Mouse (Mus musculus): ENCODE measurements around the gene Dnajc16. TPM values are rescaled to one million over a fixed set of nuclear protein-coding genes. Genes with fewer than 3 reads are reported as not detected.

The Dnajc16 gene
- polyA plus RNA-seq, 1 experiment from 2014 or later: 3.7 TPM

DNA sequence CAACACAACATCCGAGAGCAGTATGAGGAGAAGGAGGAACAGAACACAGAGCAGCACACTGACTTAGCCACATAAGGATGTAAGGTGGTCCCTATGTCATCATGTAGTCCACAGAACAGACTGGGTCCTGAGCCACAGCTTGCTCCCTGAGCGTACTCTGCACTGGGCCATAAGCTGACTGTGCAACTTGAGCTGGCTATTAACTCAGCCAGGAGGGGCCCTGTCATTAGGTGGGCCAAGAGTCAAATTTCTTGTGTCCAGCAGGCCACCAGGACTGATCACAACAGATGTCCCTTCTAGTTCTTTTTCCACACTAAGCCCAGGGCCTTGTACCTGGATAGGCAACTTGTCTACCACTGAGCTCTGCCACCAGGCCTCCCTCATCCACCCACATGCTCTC, 75.7 kb downstream of the Dnajc16 start:
- TF ChIP-seq EP300 (IDR thresholded peaks at IDR 0.05) (no peak), CTCF (IDR thresholded peaks at IDR 0.05) (no peak)
- ATAC-seq (peak; percentile 44), DNase-seq (ENCODE audit: low spot score) (no peak)
- 33% methylated on average over 2 of the region's 2 CpGs for WGBS
- Histone ChIP-seq H3K27ac (ENCODE audit: low read length) (no peak overlapping the region; the same call in 1 of the 2 replicates), H3K9ac (replicated peaks; ENCODE audit: low read depth) (no peak overlapping the region), H3K4me3 (ENCODE audit: low read depth, low read length) (no peak overlapping the region), H3K36me3 (ENCODE audit: insufficient read depth, low read length) (peaks cover 13% of the 10 kb centered on the region; the same call in 1 of the 2 replicates), H3K4me1 (ENCODE audit: insufficient read depth, low read depth, low read length) (no peaks in the 10 kb centered on the region), H3K9me3 (ENCODE audit: low read length) (no peaks in the 10 kb centered on the region), H3K27me3 (replicated peaks; ENCODE audit: insufficient read depth, low read length) (no peaks in the 10 kb centered on the region), H3K4me2 (replicated peaks; ENCODE audit: low read depth, low read length) (no peak overlapping the region)

DNA sequence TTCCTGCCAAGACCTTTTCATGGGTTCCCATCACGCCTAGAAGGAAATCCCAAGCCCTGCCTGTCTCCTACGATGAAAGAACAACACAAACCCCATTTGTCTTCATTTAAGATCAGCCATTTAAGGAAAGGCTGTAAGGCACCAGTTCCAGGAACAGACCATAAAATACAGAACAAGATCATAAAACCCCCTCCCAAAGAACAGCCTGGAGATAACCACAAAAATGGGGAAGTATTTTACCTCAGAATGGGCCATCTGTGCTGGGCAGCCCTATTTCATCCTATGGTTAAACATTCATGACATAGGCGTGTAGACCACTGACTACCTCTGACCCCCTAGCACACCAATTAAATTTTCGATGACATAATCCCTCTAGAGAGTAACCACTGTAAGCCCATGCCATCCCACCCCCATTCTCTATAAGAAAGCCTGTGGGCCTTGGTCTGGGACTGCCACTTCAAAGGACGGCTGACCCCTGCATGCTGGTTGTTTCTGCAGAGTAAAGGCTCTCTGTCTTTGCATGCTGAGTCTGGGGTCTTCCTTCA, 77.1 kb downstream of the Dnajc16 start:
- Histone ChIP-seq H3K9me3 (ENCODE audit: low read length) (no peaks in the 10 kb centered on the region), H3K36me3 (ENCODE audit: insufficient read depth, low read length) (peaks cover 15% of the 10 kb centered on the region), H3K4me1 (ENCODE audit: insufficient read depth, low read depth, low read length) (no peaks in the 10 kb centered on the region), H3K27me3 (replicated peaks; ENCODE audit: insufficient read depth, low read length) (no peaks in the 10 kb centered on the region), H3K4me2 (replicated peaks; ENCODE audit: low read depth, low read length) (no peak overlapping the region), H3K9ac (replicated peaks; ENCODE audit: low read depth) (no peak overlapping the region), H3K27ac (ENCODE audit: low read length) (no peak overlapping the region), H3K4me3 (ENCODE audit: low read depth, low read length) (no peak overlapping the region)
- ATAC-seq: no peak
- TF ChIP-seq EP300 (IDR thresholded peaks at IDR 0.05) (no peak), CTCF (IDR thresholded peaks at IDR 0.05) (no peak)
- DNase-seq (ENCODE audit: low spot score): no peak
- WGBS: 80% methylated on average over 5 of the region's 5 CpGs

DNA sequence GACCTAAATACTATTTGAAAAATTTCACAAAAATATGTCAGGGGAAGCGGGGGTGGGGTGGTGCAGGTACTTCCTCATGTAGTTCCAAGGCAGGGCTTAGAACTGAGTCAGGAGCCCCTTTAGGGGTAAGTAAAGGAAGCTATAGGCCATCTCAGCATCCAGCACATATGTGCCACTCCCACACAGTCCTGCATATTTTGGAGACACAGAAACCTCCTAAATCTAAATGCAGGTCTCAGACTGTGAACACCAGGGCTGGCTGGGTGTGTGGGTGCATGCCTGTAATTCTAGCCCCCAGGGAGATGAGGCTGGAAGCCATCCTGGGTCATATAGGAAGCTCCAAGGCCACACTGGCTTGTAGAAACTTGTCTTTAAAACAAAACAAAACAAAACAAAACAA, 79.5 kb downstream of the Dnajc16 start:
- ATAC-seq: no peak
- peaks cover 32% of the 10 kb centered on the region for H3K36me3 ChIP-seq (ENCODE audit: insufficient read depth, low read length)
- no peak overlapping the region for H3K4me3 ChIP-seq (ENCODE audit: low read depth, low read length)
- WGBS: 90% methylated on average over 1 of the region's 1 CpGs
- no peak for TF ChIP-seq EP300 (IDR thresholded peaks at IDR 0.05)
- no peak for TF ChIP-seq CTCF (IDR thresholded peaks at IDR 0.05)
- no peak overlapping the region for H3K4me2 ChIP-seq (replicated peaks; ENCODE audit: low read depth, low read length)
- DNase-seq (ENCODE audit: low spot score): no peak
- H3K27me3 ChIP-seq (replicated peaks; ENCODE audit: insufficient read depth, low read length): no peaks in the 10 kb centered on the region
- H3K9ac ChIP-seq (replicated peaks; ENCODE audit: low read depth): no peak overlapping the region
- no peaks in the 10 kb centered on the region for H3K9me3 ChIP-seq (ENCODE audit: low read length)
- no peak overlapping the region for H3K27ac ChIP-seq (ENCODE audit: low read length)
- H3K4me1 ChIP-seq (ENCODE audit: insufficient read depth, low read depth, low read length): no peaks in the 10 kb centered on the region

Other genes with a start within 250 kb of the Dnajc16 start
- gene Fblim1, start 184.8 kb downstream of the Dnajc16 start, polyA plus RNA-seq (2015; fragmentation: Nextera tagmentation; extraction: Ambion mirVana): 52.3 and 57.5 TPM in 2 replicates
- gene Tmem82, start 172.3 kb downstream of the Dnajc16 start, polyA plus RNA-seq (2015; fragmentation: Nextera tagmentation; extraction: Ambion mirVana): 3.5 and 3.6 TPM in 2 replicates
- gene Slc25a34, start 167.1 kb downstream of the Dnajc16 start, polyA plus RNA-seq (2015; fragmentation: Nextera tagmentation; extraction: Ambion mirVana): 1.1 and 1.2 TPM in 2 replicates
- 5.2 and 5.3 TPM in 2 replicates for gene Plekhm2, start 126.0 kb downstream of the Dnajc16 start, polyA plus RNA-seq (2015; fragmentation: Nextera tagmentation; extraction: Ambion mirVana)
- gene Rsc1a1, start 105.3 kb downstream of the Dnajc16 start, polyA plus RNA-seq (2015; fragmentation: Nextera tagmentation; extraction: Ambion mirVana): not detected in 2 replicates
- 16.8 and 19.7 TPM in 2 replicates for gene Ddi2, start 67.5 kb downstream of the Dnajc16 start, polyA plus RNA-seq (2015; fragmentation: Nextera tagmentation; extraction: Ambion mirVana)
- gene Agmat, start 44.3 kb downstream of the Dnajc16 start, polyA plus RNA-seq (2015; fragmentation: Nextera tagmentation; extraction: Ambion mirVana): 0.25 and 0.27 TPM in 2 replicates
- gene Casp9, start 2.7 kb upstream of the Dnajc16 start, polyA plus RNA-seq (2015; fragmentation: Nextera tagmentation; extraction: Ambion mirVana): 19.2 and 20.2 TPM in 2 replicates
- not detected in 2 replicates for gene Cela2a, start 35.2 kb upstream of the Dnajc16 start, polyA plus RNA-seq (2015; fragmentation: Nextera tagmentation; extraction: Ambion mirVana)
- not detected in 2 replicates for gene Ctrc, start 55.4 kb upstream of the Dnajc16 start, polyA plus RNA-seq (2015; fragmentation: Nextera tagmentation; extraction: Ambion mirVana)
- 81.6 and 88.4 TPM in 2 replicates for gene Efhd2, start 84.0 kb upstream of the Dnajc16 start, polyA plus RNA-seq (2015; fragmentation: Nextera tagmentation; extraction: Ambion mirVana)
- 6.5 and 8.3 TPM in 2 replicates for gene Fhad1, start 224.2 kb upstream of the Dnajc16 start, polyA plus RNA-seq (2015; fragmentation: Nextera tagmentation; extraction: Ambion mirVana)